Mouse (Mus musculus): ENCODE measurements around the gene Pnma1. TPM values are rescaled to one million over a fixed set of nuclear protein-coding genes. Genes with fewer than 3 reads are reported as not detected.

Pnma1 gene
- polyA plus RNA-seq, 1 experiment from 2014 or later = 2.5 TPM

DNA sequence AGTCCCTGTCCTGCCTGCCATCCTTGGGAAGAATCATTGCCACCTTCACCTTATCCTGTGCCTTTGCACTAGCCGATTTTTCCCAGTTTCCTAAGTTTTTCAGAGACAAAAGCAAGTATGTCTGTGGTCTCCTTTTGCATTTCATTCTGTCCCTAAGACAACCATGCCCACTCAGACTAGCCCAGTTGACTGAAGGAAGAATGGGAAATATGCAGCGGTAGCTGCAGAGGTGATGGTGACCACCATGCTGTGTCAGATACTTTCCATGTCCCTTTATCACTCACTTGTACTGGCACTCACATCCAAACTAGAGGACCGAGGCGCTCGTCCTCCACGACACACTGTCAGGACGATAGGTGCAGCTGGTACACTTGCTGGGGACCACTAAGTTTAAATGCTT is 11.2 kb downstream of the Pnma1 start:
- Histone ChIP-seq H3K4me1 (ENCODE audit: control insufficient read depth, insufficient read depth, low read length) (peaks cover 4% of the 10 kb centered on the region), H3K4me2 (ENCODE audit: low read depth) (no peak overlapping the region), H3K27ac (ENCODE audit: low read depth, low read length) (no peak overlapping the region), H3K27me3 (ENCODE audit: control insufficient read depth, insufficient read depth, low read length) (no peaks in the 10 kb centered on the region), H3K36me3 (ENCODE audit: control insufficient read depth, insufficient read depth, low read length) (0 out of 2 replicates have a peak, but pooled peaks cover 2% of the 10 kb centered on the region), H3K9me3 (ENCODE audit: control insufficient read depth, low read length) (no peaks in the 10 kb centered on the region), H3K9ac (ENCODE audit: low read length) (no peak overlapping the region), H3K4me3 (ENCODE audit: low read depth, low read length) (no peak overlapping the region)
- WGBS = 92% methylated on average over 7 of the region's 7 CpGs
- no peak for DNase-seq (ENCODE audit: low spot score)
- no peak for ATAC-seq (ENCODE audit: insufficient read depth, low FRiP score, low TSS enrichment)

DNA sequence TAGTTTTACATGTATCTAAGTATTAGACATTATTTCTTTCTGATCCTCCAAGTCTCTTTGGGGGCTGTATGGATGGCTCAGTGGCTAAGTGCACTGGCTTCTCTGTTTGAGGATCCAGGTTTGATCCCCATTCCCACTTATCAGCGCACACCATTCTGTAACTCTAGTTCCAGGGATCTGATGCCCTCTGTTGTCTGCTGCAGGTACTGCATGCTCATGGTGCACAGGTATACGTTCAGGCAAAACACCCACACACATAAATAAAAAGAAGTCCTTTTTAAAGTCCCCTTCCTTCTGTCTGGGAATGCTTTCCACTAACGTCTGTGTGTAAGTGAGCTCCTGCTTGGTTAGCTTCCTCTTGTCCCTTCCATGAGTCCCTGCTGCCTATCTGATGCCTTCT is 16.0 kb downstream of the Pnma1 start:
- 63% methylated on average over 3 of the region's 3 CpGs for WGBS
- no peak for DNase-seq (ENCODE audit: low spot score)
- H3K4me2 ChIP-seq (ENCODE audit: low read depth) = no peak overlapping the region
- no peaks in the 10 kb centered on the region for H3K9me3 ChIP-seq (ENCODE audit: control insufficient read depth, low read length)
- no peak overlapping the region for H3K27ac ChIP-seq (ENCODE audit: low read depth, low read length)
- peaks cover 3% of the 10 kb centered on the region; the same call in 1 of the 2 replicates for H3K36me3 ChIP-seq (ENCODE audit: control insufficient read depth, insufficient read depth, low read length)
- H3K4me1 ChIP-seq (ENCODE audit: control insufficient read depth, insufficient read depth, low read length) = no peaks in the 10 kb centered on the region
- ATAC-seq (ENCODE audit: insufficient read depth, low FRiP score, low TSS enrichment) = no peak
- H3K9ac ChIP-seq (ENCODE audit: low read length) = no peak overlapping the region
- no peak overlapping the region for H3K4me3 ChIP-seq (ENCODE audit: low read depth, low read length)
- no peaks in the 10 kb centered on the region for H3K27me3 ChIP-seq (ENCODE audit: control insufficient read depth, insufficient read depth, low read length)

DNA sequence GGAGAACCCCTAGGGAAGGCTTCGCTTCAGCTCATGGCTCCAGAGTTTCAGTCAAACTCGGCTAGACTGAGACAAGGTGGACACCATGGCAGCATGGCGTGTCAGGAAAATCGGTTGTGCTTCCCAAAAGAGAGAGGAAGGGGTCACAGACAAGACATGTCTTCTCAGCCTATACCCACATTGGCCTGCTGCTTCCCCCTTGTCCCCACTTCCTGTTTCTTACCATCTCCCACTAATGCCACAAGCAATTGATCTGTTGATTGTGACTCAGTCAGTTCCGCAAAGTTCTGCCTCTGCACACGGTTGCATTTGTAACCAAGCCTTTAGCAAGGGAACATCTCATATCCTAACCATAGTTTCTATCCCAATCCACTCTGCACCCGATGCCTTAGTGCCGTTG is 18.4 kb downstream of the Pnma1 start:
- no peak for DNase-seq (ENCODE audit: low spot score)
- 93% methylated on average over 8 of the region's 8 CpGs for WGBS
- Histone ChIP-seq H3K4me3 (ENCODE audit: low read depth, low read length) (no peak overlapping the region), H3K4me2 (ENCODE audit: low read depth) (no peak overlapping the region), H3K36me3 (ENCODE audit: control insufficient read depth, insufficient read depth, low read length) (peaks cover 2% of the 10 kb centered on the region; the same call in 1 of the 2 replicates), H3K27me3 (ENCODE audit: control insufficient read depth, insufficient read depth, low read length) (no peaks in the 10 kb centered on the region), H3K27ac (ENCODE audit: low read depth, low read length) (no peak overlapping the region), H3K9me3 (ENCODE audit: control insufficient read depth, low read length) (no peaks in the 10 kb centered on the region), H3K9ac (ENCODE audit: low read length) (no peak overlapping the region), H3K4me1 (ENCODE audit: control insufficient read depth, insufficient read depth, low read length) (no peaks in the 10 kb centered on the region)
- ATAC-seq (ENCODE audit: insufficient read depth, low FRiP score, low TSS enrichment) = no peak

DNA sequence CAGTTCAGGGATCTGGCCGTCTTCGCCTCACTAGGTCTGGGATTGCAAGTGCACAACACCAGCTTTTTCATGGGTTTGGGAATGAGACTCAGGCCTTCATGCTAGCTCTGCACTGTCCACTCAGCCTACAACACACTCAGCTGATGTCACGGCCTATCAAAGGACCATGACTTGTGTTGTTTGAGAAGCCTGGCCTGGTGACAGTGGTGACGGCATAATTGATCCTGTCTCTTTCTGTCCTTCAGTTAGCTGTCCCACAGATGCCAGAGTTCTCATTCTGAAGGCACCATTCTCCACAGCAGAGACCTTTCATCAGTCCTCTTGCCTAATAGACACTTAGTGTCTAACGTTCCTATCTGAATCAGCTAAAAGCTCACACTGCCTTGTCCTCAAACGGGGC is 19.7 kb downstream of the Pnma1 start:
- Histone ChIP-seq H3K4me1 (ENCODE audit: control insufficient read depth, insufficient read depth, low read length) (no peaks in the 10 kb centered on the region), H3K4me2 (ENCODE audit: low read depth) (no peak overlapping the region), H3K36me3 (ENCODE audit: control insufficient read depth, insufficient read depth, low read length) (peaks cover 2% of the 10 kb centered on the region; the same call in 1 of the 2 replicates), H3K27me3 (ENCODE audit: control insufficient read depth, insufficient read depth, low read length) (no peaks in the 10 kb centered on the region), H3K4me3 (ENCODE audit: low read depth, low read length) (no peak overlapping the region), H3K9me3 (ENCODE audit: control insufficient read depth, low read length) (no peaks in the 10 kb centered on the region), H3K9ac (ENCODE audit: low read length) (no peak overlapping the region), H3K27ac (ENCODE audit: low read depth, low read length) (no peak overlapping the region)
- DNase-seq (ENCODE audit: low spot score) = no peak
- WGBS = 89% methylated on average over 6 of the region's 6 CpGs
- no peak for ATAC-seq (ENCODE audit: insufficient read depth, low FRiP score, low TSS enrichment)

DNA sequence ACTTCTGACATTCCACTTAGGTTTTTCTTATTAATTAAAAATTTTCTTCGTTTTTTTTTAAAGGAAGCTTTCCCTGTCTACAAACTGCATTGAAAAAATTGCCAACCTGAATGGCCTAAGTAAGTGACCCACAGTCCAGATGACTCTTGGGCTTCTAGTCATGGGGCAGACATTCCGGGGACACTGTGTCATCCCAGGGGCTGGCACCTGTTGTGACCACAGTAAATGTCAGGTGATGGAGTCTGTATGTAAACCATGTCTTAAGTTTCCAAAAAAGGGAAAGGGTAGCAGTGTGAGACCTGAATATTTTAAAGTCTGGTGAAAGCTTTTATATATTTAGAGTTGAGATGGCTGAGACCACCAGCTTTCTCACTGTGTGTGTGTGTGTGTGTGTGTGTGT is 21.4 kb downstream of the Pnma1 start:
- DNase-seq (ENCODE audit: low spot score) (no peak), ATAC-seq (ENCODE audit: insufficient read depth, low FRiP score, low TSS enrichment) (no peak)
- Histone ChIP-seq H3K36me3 (ENCODE audit: control insufficient read depth, insufficient read depth, low read length) (peaks cover 2% of the 10 kb centered on the region; the same call in 1 of the 2 replicates), H3K9ac (ENCODE audit: low read length) (no peak overlapping the region), H3K4me3 (ENCODE audit: low read depth, low read length) (no peak overlapping the region), H3K27me3 (ENCODE audit: control insufficient read depth, insufficient read depth, low read length) (no peaks in the 10 kb centered on the region), H3K4me2 (ENCODE audit: low read depth) (no peak overlapping the region), H3K27ac (ENCODE audit: low read depth, low read length) (no peak overlapping the region), H3K4me1 (ENCODE audit: control insufficient read depth, insufficient read depth, low read length) (no peaks in the 10 kb centered on the region), H3K9me3 (ENCODE audit: control insufficient read depth, low read length) (no peaks in the 10 kb centered on the region)
- 83% methylated on average over 2 of the region's 2 CpGs for WGBS

DNA sequence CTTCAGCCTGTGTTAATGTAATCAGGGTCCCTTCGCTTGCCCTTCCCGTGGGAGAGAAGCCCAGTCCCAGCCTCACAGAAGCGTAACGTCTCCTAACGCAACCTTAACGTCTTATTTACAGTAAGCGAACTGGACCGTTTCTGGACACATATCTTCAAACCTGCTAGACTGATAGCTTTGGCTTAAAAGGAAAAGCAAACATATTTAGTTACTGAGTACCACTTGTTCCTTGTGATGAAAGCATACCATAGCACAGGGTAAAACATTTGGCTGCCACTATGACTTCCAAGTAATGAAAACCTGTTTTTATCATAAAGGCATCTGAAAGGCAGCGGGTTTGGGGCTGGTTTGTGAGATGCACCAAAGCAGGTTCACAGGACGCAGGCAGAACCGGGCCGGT is 22.4 kb downstream of the Pnma1 start:
- Histone ChIP-seq H3K4me2 (ENCODE audit: low read depth) (no peak overlapping the region), H3K9ac (ENCODE audit: low read length) (no peak overlapping the region), H3K27ac (ENCODE audit: low read depth, low read length) (no peak overlapping the region), H3K4me1 (ENCODE audit: control insufficient read depth, insufficient read depth, low read length) (no peaks in the 10 kb centered on the region), H3K36me3 (ENCODE audit: control insufficient read depth, insufficient read depth, low read length) (no peaks in the 10 kb centered on the region; the same call in 1 of the 2 replicates), H3K27me3 (ENCODE audit: control insufficient read depth, insufficient read depth, low read length) (no peaks in the 10 kb centered on the region), H3K4me3 (ENCODE audit: low read depth, low read length) (no peak overlapping the region), H3K9me3 (ENCODE audit: control insufficient read depth, low read length) (no peaks in the 10 kb centered on the region)
- WGBS = 75% methylated on average over 12 of the region's 12 CpGs
- DNase-seq (ENCODE audit: low spot score) = no peak
- no peak for ATAC-seq (ENCODE audit: insufficient read depth, low FRiP score, low TSS enrichment)

DNA sequence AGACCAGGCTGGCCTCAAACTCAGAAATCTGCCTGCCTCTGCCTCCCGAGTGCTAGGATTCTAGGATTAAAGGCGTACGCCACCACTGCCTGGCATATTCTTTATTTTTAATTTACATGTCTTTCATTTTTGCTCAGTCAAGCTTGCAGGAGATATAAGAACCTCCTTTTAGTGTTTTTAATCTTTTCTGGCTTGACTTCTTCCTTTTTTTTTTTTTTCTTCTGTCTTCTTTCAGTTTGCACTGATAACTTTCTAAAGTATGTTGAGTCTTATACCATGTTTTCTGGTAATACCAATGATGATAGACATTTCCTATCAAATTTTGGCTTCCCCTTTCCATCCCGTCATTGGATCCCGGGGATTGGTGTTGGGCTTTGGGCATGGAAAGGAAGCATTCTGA is 28.7 kb downstream of the Pnma1 start:
- no peak for ATAC-seq (ENCODE audit: insufficient read depth, low FRiP score, low TSS enrichment)

DNA sequence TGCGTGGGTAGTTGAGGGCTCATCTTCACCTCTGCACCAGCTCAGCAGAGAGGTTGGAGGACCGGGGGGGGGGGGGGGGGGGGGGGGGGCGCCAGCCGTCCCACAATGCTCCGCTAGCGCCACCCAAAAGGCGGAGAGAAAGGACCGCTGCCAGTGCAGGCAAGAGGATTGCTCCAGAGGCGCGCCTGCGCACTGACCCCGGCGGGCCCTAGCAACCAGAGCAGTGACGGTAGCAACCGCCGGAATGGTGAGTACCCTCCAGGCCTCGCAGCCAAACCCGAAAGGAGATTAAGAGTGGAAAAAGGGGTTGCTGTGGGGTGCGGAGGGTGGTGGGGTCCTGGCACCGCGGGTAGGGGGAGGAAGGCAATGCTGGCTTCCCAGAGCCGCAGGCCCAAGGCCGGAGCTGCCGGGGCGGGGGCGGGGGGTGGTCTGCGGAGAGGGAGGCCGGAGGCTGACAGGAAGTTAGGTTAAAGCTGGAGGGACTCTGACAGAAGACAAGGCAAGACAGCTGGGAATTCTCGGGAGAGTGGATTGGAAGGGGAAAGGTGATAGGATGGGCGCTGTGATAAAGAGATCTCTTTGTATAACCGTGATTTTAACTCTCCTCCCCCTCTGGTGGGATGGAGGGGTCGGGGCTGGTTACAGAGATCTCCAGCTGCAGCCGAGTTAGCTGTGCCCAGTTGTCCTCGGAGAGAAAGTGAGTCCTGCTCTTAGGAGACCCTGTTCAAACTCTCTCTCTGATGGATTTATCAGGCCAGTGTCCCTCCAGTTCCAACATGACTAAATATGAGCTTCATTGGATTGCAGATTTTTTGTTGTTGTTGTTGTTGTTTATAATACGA is 33.9 kb downstream of the Pnma1 start, which contains the start of gene Dnal1:
Gene Dnal1, plus strand, starts transcription at position 214 of the 842 bp plus-strand sequence.
- DNase-seq (ENCODE audit: low spot score) (peak; percentile 93), ATAC-seq (ENCODE audit: insufficient read depth, low FRiP score, low TSS enrichment) (peak; percentile 91)
- no peaks in the 10 kb centered on the region for H3K4me1 ChIP-seq (ENCODE audit: control insufficient read depth, insufficient read depth, low read length)
- H3K27ac ChIP-seq (ENCODE audit: low read depth, low read length) = no peak within 1 kb of the TSS
- no peaks in the 10 kb centered on the region for H3K36me3 ChIP-seq (ENCODE audit: control insufficient read depth, insufficient read depth, low read length)
- H3K4me2 ChIP-seq (ENCODE audit: low read depth) = peak within 1 kb of the TSS; percentile 46
- WGBS = 2% methylated on average over 31 of the region's 35 CpGs
- no peaks in the 10 kb centered on the region for H3K27me3 ChIP-seq (ENCODE audit: control insufficient read depth, insufficient read depth, low read length)
- peak within 1 kb of the TSS; percentile 73 for H3K4me3 ChIP-seq (ENCODE audit: low read depth, low read length)
- peak within 1 kb of the TSS; percentile 59 for H3K9ac ChIP-seq (ENCODE audit: low read length)
- no peaks in the 10 kb centered on the region for H3K9me3 ChIP-seq (ENCODE audit: control insufficient read depth, low read length)

More for the DNA sequence above, 28.7 kb downstream of the Pnma1 start:
- Histone ChIP-seq H3K27ac (ENCODE audit: low read depth, low read length) (no peak overlapping the region), H3K9ac (ENCODE audit: low read length) (no peak overlapping the region), H3K27me3 (ENCODE audit: control insufficient read depth, insufficient read depth, low read length) (no peaks in the 10 kb centered on the region), H3K4me1 (ENCODE audit: control insufficient read depth, insufficient read depth, low read length) (no peaks in the 10 kb centered on the region), H3K36me3 (ENCODE audit: control insufficient read depth, insufficient read depth, low read length) (no peaks in the 10 kb centered on the region), H3K4me2 (ENCODE audit: low read depth) (no peak overlapping the region), H3K9me3 (ENCODE audit: control insufficient read depth, low read length) (no peaks in the 10 kb centered on the region), H3K4me3 (ENCODE audit: low read depth, low read length) (no peak overlapping the region)
- 88% methylated on average over 5 of the region's 5 CpGs for WGBS
- no peak for DNase-seq (ENCODE audit: low spot score)

DNA sequence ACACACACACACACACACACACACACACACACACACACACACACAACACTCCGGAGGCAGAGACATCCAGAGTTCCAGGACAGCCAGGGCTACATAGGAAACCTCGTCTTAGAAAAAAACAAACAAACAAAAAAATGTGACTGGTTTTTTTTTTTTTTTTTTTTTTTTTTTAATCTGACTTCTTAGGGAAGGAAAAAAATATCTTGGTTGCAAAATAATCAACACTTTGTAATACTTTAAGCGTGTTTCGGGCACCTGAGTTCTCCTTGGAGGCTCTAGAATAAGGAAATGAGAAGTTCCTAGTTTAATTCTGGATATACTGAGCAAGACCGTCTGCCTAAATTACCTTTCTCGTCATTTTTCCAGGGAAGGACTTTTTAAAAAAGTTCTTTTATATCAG is 34.6 kb downstream of the Pnma1 start:
- Histone ChIP-seq H3K27me3 (ENCODE audit: control insufficient read depth, insufficient read depth, low read length) (no peaks in the 10 kb centered on the region), H3K4me2 (ENCODE audit: low read depth) (peak overlapping the region; percentile 46), H3K9ac (ENCODE audit: low read length) (no peak overlapping the region), H3K36me3 (ENCODE audit: control insufficient read depth, insufficient read depth, low read length) (no peaks in the 10 kb centered on the region), H3K9me3 (ENCODE audit: control insufficient read depth, low read length) (no peaks in the 10 kb centered on the region), H3K4me3 (ENCODE audit: low read depth, low read length) (peak overlapping the region; percentile 73), H3K27ac (ENCODE audit: low read depth, low read length) (no peak overlapping the region), H3K4me1 (ENCODE audit: control insufficient read depth, insufficient read depth, low read length) (no peaks in the 10 kb centered on the region)
- DNase-seq (ENCODE audit: low spot score) (no peak), ATAC-seq (ENCODE audit: insufficient read depth, low FRiP score, low TSS enrichment) (no peak)
- 61% methylated on average over 6 of the region's 6 CpGs for WGBS
